Mouse (Mus musculus) frontal cortex, adult (tissue): ENCODE results near the gene Hook2.

Source experiments
- ATAC-seq: cut with Nextera tagmentation; 2 replicates; pipeline ENCODE4 v1.9.2; 2017; ENCODE audit warnings: mild to moderate bottlenecking, moderate library complexity, mixed read lengths; ENCODE audit not compliant: low TSS enrichment

Hook2 gene

GRCm38 (mm10) chr8:84987388-84987787 is 3.0 kb upstream of the Hook2 start:
- no peak for ATAC-seq

GRCm38 (mm10) chr8:84987903-84988302 is 2.5 kb upstream of the Hook2 start:
- ATAC-seq: no peak

GRCm38 (mm10) chr8:84989311-84989731 is 1.1 kb upstream of the Hook2 start:
- no peak for ATAC-seq

- peak; percentile 18; the same call in 1 of the 2 replicates for ATAC-seq
These were observed 593 bp upstream of the Hook2 start for GRCm38 (mm10) chr8:84989810-84990209.

- ATAC-seq: no peak
These were observed 433 bp downstream of the Hook2 start for GRCm38 (mm10) chr8:84990836-84991235.

GRCm38 (mm10) chr8:84994375-84994774 is 4.0 kb downstream of the Hook2 start:
- no peak for ATAC-seq

- ATAC-seq: no peak
These were observed 5.3 kb downstream of the Hook2 start for GRCm38 (mm10) chr8:84995680-84996079.

GRCm38 (mm10) chr8:84996978-84997377 is 6.6 kb downstream of the Hook2 start:
- ATAC-seq: no peak

GRCm38 (mm10) chr8:84997649-84998295 is 7.4 kb downstream of the Hook2 start:
- ATAC-seq: peak; percentile 94

- no peak for ATAC-seq
These were observed 17.3 kb downstream of the Hook2 start for GRCm38 (mm10) chr8:85007686-85008085.

GRCm38 (mm10) chr8:85011242-85011641 is 20.8 kb downstream of the Hook2 start:
- ATAC-seq: no peak

GRCm38 (mm10) chr8:85013230-85013840 is 22.9 kb downstream of the Hook2 start:
- peak; percentile 97 for ATAC-seq

- no peak for ATAC-seq
These were observed 24.0 kb downstream of the Hook2 start, which contains the start of gene Best2 for GRCm38 (mm10) chr8:85014431-85014830. Best2 (minus strand) TSS chr8:85014531.

- ATAC-seq: no peak
These were observed 26.3 kb downstream of the Hook2 start for GRCm38 (mm10) chr8:85016724-85017123.

- no peak for ATAC-seq
These were observed 26.8 kb downstream of the Hook2 start for GRCm38 (mm10) chr8:85017209-85017608.

- ATAC-seq: no peak
These were observed 31.2 kb downstream of the Hook2 start for GRCm38 (mm10) chr8:85021514-85022055.

GRCm38 (mm10) chr8:85023846-85024245 is 33.4 kb downstream of the Hook2 start:
- no peak for ATAC-seq

GRCm38 (mm10) chr8:85025098-85025932 is 34.9 kb downstream of the Hook2 start, which contains the start of gene Asna1:
Asna1 (minus strand) TSS chr8:85025281.
- ATAC-seq: peak; percentile 91

- peak; percentile 54 for ATAC-seq
These were observed 36.5 kb downstream of the Hook2 start, which contains the start of gene Trir for GRCm38 (mm10) chr8:85026670-85027515. Trir (plus strand) TSS chr8:85026823.

GRCm38 (mm10) chr8:85027516-85027855 is 37.1 kb downstream of the Hook2 start:
- no peak for ATAC-seq

- no peak for ATAC-seq
These were observed 37.5 kb downstream of the Hook2 start for GRCm38 (mm10) chr8:85027922-85028321.
